Mouse (Mus musculus) embryo, embryonic 10.5 days (tissue): ENCODE data around the gene Nrarp.

Source experiments
- DNase-seq: peaks from one replicate; pipeline ENCODE4 v3.0.0-alpha.2; 2015; ENCODE audit warnings: low spot score

Nrarp gene

GRCm38 (mm10) chr2:25180478-25180903 lies at the start of gene Nrarp:
Nrarp (plus strand) TSS chr2:25180758.
- peak; percentile 95 for DNase-seq

GRCm38 (mm10) chr2:25131601-25132000 lies 49.0 kb upstream of the Nrarp start:
- no peak for DNase-seq

GRCm38 (mm10) chr2:25137832-25138231 lies 42.7 kb upstream of the Nrarp start:
- DNase-seq: no peak

GRCm38 (mm10) chr2:25141185-25141584 lies 39.4 kb upstream of the Nrarp start:
- DNase-seq: no peak

GRCm38 (mm10) chr2:25141921-25142320 lies 38.6 kb upstream of the Nrarp start:
- no peak for DNase-seq

- DNase-seq: no peak
These were observed 35.2 kb upstream of the Nrarp start for GRCm38 (mm10) chr2:25145346-25145745.

GRCm38 (mm10) chr2:25147398-25147797 lies 33.2 kb upstream of the Nrarp start:
- DNase-seq: no peak

- DNase-seq: no peak
These were observed 32.7 kb upstream of the Nrarp start for GRCm38 (mm10) chr2:25147892-25148291.

GRCm38 (mm10) chr2:25149643-25150042 lies 30.9 kb upstream of the Nrarp start:
- DNase-seq: no peak

- no peak for DNase-seq
These were observed 29.1 kb upstream of the Nrarp start for GRCm38 (mm10) chr2:25151280-25151956.

GRCm38 (mm10) chr2:25156177-25156576 lies 24.4 kb upstream of the Nrarp start:
- no peak for DNase-seq

GRCm38 (mm10) chr2:25156990-25157389 lies 23.6 kb upstream of the Nrarp start:
- DNase-seq: peak; percentile 36

- peak; percentile 72 for DNase-seq
These were observed 22.9 kb upstream of the Nrarp start for GRCm38 (mm10) chr2:25157655-25158054.

- peak; percentile 56 for DNase-seq
These were observed 13.1 kb upstream of the Nrarp start for GRCm38 (mm10) chr2:25167481-25167880.

- DNase-seq: peak; percentile 90
These were observed 12.5 kb upstream of the Nrarp start for GRCm38 (mm10) chr2:25167919-25168664.

- no peak for DNase-seq
These were observed 11.9 kb upstream of the Nrarp start for GRCm38 (mm10) chr2:25168665-25168978.

GRCm38 (mm10) chr2:25169778-25170177 lies 10.8 kb upstream of the Nrarp start:
- peak; percentile 82 for DNase-seq

- no peak for DNase-seq
These were observed 10.0 kb upstream of the Nrarp start for GRCm38 (mm10) chr2:25170326-25171100.

- DNase-seq: no peak
These were observed 9.3 kb upstream of the Nrarp start for GRCm38 (mm10) chr2:25171101-25171768.

GRCm38 (mm10) chr2:25171769-25172153 lies 8.8 kb upstream of the Nrarp start:
- no peak for DNase-seq

GRCm38 (mm10) chr2:25172629-25173028 lies 7.9 kb upstream of the Nrarp start:
- DNase-seq: no peak

GRCm38 (mm10) chr2:25173821-25174220 lies 6.7 kb upstream of the Nrarp start:
- DNase-seq: no peak
